ENCODE assay signal across 8 mouse cellular contexts in the genomic region with DNA sequence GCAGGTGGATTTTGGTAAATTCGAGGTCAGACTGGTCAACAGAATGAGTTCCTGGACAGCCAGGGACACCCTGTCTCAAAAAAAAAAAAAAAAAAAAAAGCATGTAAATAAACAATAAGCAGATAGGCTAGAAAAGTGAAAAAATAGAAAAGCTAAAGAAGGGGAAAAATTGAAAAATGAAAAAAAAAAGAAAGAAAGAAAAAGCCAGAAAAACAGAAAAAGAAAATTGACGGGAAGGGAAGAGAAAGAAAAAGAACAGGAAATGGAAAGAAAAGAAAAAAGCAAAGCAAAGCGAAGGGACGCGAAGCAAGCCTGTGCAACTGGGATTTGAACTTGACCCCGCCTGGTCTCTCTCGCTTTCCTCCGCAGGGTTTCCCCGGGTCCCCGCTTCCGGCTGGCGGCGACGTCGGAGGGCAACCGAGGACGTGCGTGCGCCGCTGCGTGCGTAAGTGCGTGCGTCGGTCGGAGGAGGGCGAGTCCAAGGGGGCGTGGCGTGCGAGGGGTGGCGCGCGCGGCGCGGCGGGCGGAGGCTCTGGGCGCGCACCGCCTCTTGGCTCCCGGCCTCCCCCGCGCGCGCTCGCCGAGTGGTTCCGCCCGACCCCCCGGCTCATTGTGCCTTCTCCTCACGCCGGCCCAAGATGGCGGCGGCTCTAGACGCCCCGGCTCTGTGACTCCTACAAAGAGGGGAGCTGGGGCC. TPM values are rescaled to one million over a fixed set of nuclear protein-coding genes. Genes with fewer than 3 reads are reported as not detected.
A peak's percentile ranks its signal among the peaks of the same experiment; 100 is the strongest.
DNase-seq lines count a peak whose midpoint lies in the region; ATAC-seq and TF ChIP-seq lines count a peak whose summit lies in the region.

A gene (plus strand): TSS at position 613 of the 697 bp plus-strand sequence.

- peak; percentile 99 for DNase-seq in B cell, adult 2 months
- peak; percentile 99 for DNase-seq in brain, adult 2 months (ENCODE audit: low read depth, low spot score)
- peak; percentile 80 for DNase-seq in liver, adult 2 months (ENCODE audit: extremely low read depth, low read depth, low spot score)
- DNase-seq in splenic B cell, adult 2 months (ENCODE audit: low read depth, low spot score), result peak; percentile 99

- ATAC-seq in erythroblast, adult 5-6 weeks (replicated peaks; ENCODE audit: low FRiP score, poor library complexity, severe bottlenecking), result peak; percentile 84
- ATAC-seq in heart, embryonic 11.5 days (replicated peaks; ENCODE audit: insufficient number of reproducible peaks, low FRiP score, low TSS enrichment), result peak; percentile 82
- peak; percentile 91 for ATAC-seq in kidney, embryonic 16.5 days (ENCODE audit: low FRiP score, low TSS enrichment)

- peak within 1 kb of the TSS; percentile 82 for H3K27ac ChIP-seq in heart, embryonic 11.5 days (ENCODE audit: low read depth, low read length)
- H3K27ac ChIP-seq in kidney, embryonic 16.5 days (ENCODE audit: low read length), result peak within 1 kb of the TSS; percentile 87
- peak within 1 kb of the TSS; percentile 60 for H3K27ac ChIP-seq in liver, adult 2 months (replicated peaks; ENCODE audit: insufficient read depth, low read depth, low read length)

- peaks cover 38% of the 10 kb centered on the region; the same call in 1 of the 2 replicates for H3K79me2 ChIP-seq in liver, adult 2 months (ENCODE audit: control insufficient read depth, insufficient read depth, low read length)
- H3K79me2 ChIP-seq in myocyte (ENCODE audit: control insufficient read depth, insufficient read depth), result peaks cover 44% of the 10 kb centered on the region

- peak; percentile 8; the same call in 1 of the 2 replicates for TF ChIP-seq POLR2A in liver, adult 2 months (IDR thresholded peaks at IDR 0.05; ENCODE audit: extremely low read depth, insufficient read depth, low read length)
- no peak for TF ChIP-seq POLR2A in myocyte (IDR thresholded peaks at IDR 0.05; ENCODE audit: insufficient read length, low read depth)

- H3K9me3 ChIP-seq in heart, embryonic 11.5 days (replicated peaks; ENCODE audit: control insufficient read depth, low read length), result no peaks in the 10 kb centered on the region
- H3K9me3 ChIP-seq in kidney, embryonic 16.5 days (ENCODE audit: low read length), result no peaks in the 10 kb centered on the region

- H3K9ac ChIP-seq in heart, embryonic 11.5 days (ENCODE audit: low read depth, low read length), result peak within 1 kb of the TSS; percentile 99
- H3K9ac ChIP-seq in kidney, embryonic 16.5 days (replicated peaks; ENCODE audit: low read length), result peak within 1 kb of the TSS; percentile 91
- H3K9ac ChIP-seq in liver, adult 2 months (ENCODE audit: low read depth, low read length), result peak within 1 kb of the TSS; percentile 97

- under 1% methylated on average over 45 of the region's 57 CpGs for WGBS in heart, embryonic 11.5 days (ENCODE audit: insufficient replicate concordance)
- 1% methylated on average over 36 of the region's 57 CpGs for WGBS in kidney, embryonic 16.5 days
- 1% methylated on average over 57 of the region's 57 CpGs for WGBS in liver, adult 2 months

- peak within 1 kb of the TSS; percentile 88 for H3ac ChIP-seq in myocyte (ENCODE audit: control insufficient read depth, insufficient read length)

- H3K27me3 ChIP-seq in heart, embryonic 11.5 days (ENCODE audit: control insufficient read depth, insufficient read depth, low read length), result no peaks in the 10 kb centered on the region
- H3K27me3 ChIP-seq in kidney, embryonic 16.5 days (ENCODE audit: insufficient read depth, low read length), result no peaks in the 10 kb centered on the region
- H3K27me3 ChIP-seq in liver, adult 2 months (ENCODE audit: control insufficient read depth, insufficient read depth, low read length), result no peaks in the 10 kb centered on the region
- H3K27me3 ChIP-seq in myocyte (ENCODE audit: control insufficient read depth, insufficient read depth, insufficient read length), result no peaks in the 10 kb centered on the region
- H3K27me3 ChIP-seq in splenic B cell, adult 2 months (ENCODE audit: control insufficient read depth, insufficient read depth, low read length, poor library complexity, severe bottlenecking), result no peaks in the 10 kb centered on the region

- TF ChIP-seq CTCF in liver, adult 2 months (IDR thresholded peaks at IDR 0.05; ENCODE audit: low read depth, low read length), result no peak

- H3K4me2 ChIP-seq in heart, embryonic 11.5 days, result peak within 1 kb of the TSS; percentile 79
- H3K4me2 ChIP-seq in kidney, embryonic 16.5 days (replicated peaks; ENCODE audit: low read depth, low read length), result peak within 1 kb of the TSS; percentile 92
- peak within 1 kb of the TSS; percentile 82 for H3K4me2 ChIP-seq in myocyte (ENCODE audit: low read depth)

- H3K4me1 ChIP-seq in heart, embryonic 11.5 days (ENCODE audit: control insufficient read depth, insufficient read depth, low read length), result peaks cover 45% of the 10 kb centered on the region
- H3K4me1 ChIP-seq in kidney, embryonic 16.5 days (ENCODE audit: insufficient read depth, low read length), result peaks cover 38% of the 10 kb centered on the region
- H3K4me1 ChIP-seq in liver, adult 2 months (ENCODE audit: control insufficient read depth, insufficient read depth, low read length), result peaks cover 38% of the 10 kb centered on the region

- H3K4me3 ChIP-seq in heart, embryonic 11.5 days (ENCODE audit: low read depth, low read length), result peak within 1 kb of the TSS; percentile 93
- peak within 1 kb of the TSS; percentile 93 for H3K4me3 ChIP-seq in kidney, embryonic 16.5 days (ENCODE audit: low read length)
- peak within 1 kb of the TSS; percentile 90 for H3K4me3 ChIP-seq in liver, adult 2 months (ENCODE audit: insufficient read depth, low read depth, low read length)
- peak within 1 kb of the TSS; percentile 64 for H3K4me3 ChIP-seq in myocyte

- H3K36me3 ChIP-seq in heart, embryonic 11.5 days (ENCODE audit: control insufficient read depth, insufficient read depth, low read length), result no peaks in the 10 kb centered on the region
- H3K36me3 ChIP-seq in kidney, embryonic 16.5 days (ENCODE audit: insufficient read depth, low read length), result no peaks in the 10 kb centered on the region
- no peaks in the 10 kb centered on the region for H3K36me3 ChIP-seq in liver, adult 2 months (ENCODE audit: control insufficient read depth, insufficient read depth, low read length)
- H3K36me3 ChIP-seq in myocyte (ENCODE audit: control insufficient read depth, insufficient read depth), result no peaks in the 10 kb centered on the region
- no peaks in the 10 kb centered on the region for H3K36me3 ChIP-seq in splenic B cell, adult 2 months (ENCODE audit: control insufficient read depth, insufficient read depth, low read length, poor library complexity, severe bottlenecking)

TF ChIP-seq in myocyte, 11 proteins besides CTCF, POLR2A, EP300 and RAD21:
- TF ChIP-seq MYOG (IDR thresholded peaks at IDR 0.05; ENCODE audit: control insufficient read depth in 1 of 3, insufficient read depth in 1 of 3, insufficient read length in 2 of 3, low read depth in 2 of 3) (peak in 1 of 3 experiments; percentile 57), USF1 (IDR thresholded peaks at IDR 0.05; ENCODE audit: low read depth) (no peak), TCF12 (IDR thresholded peaks at IDR 0.05; ENCODE audit: insufficient read depth, poor library complexity, severe bottlenecking) (no peak), POLR2AphosphoS2 (IDR thresholded peaks at IDR 0.05; ENCODE audit: insufficient read length, low read depth) (peak; percentile 71), TCF3 (IDR thresholded peaks at IDR 0.05; ENCODE audit: insufficient read length, low read depth) (no peak), CEBPB (IDR thresholded peaks at IDR 0.05; ENCODE audit: insufficient read depth, poor library complexity, severe bottlenecking) (no peak), SRF (IDR thresholded peaks at IDR 0.05; ENCODE audit: control insufficient read depth, insufficient read length, low read depth) (peak; percentile 62), MYOD1 (IDR thresholded peaks at IDR 0.05; ENCODE audit: control insufficient read depth in 1 of 3, insufficient read length in 2 of 3, low read depth in 2 of 3) (peak in 2 of 3 experiments; percentile 9 to 56), MAX (IDR thresholded peaks at IDR 0.05; ENCODE audit: low read depth) (no peak), REST (IDR thresholded peaks at IDR 0.05; ENCODE audit: insufficient read depth, insufficient read length) (no peak), E2F4 (IDR thresholded peaks at IDR 0.05; ENCODE audit: insufficient read depth) (peak; percentile 20)

RNA-seq across cellular contexts. Expression of the gene that starts here (rescaled TPM):
- total RNA-seq in erythroblast, adult 5-6 weeks (2015; ENCODE audit: low replicate concordance), result 10.9 and 15.6 TPM in 2 replicates
- 8.0 and 22.9 TPM in 2 replicates for total RNA-seq in erythroblast, adult 5-6 weeks (2017; ENCODE audit: low replicate concordance)
- 23.1 and 27.3 TPM in 2 replicates for polyA plus RNA-seq in heart, embryonic 11.5 days (2014; fragmentation: Nextera tagmentation; extraction: Ambion mirVana)
- 17.3 and 20.7 TPM in 2 replicates for polyA plus RNA-seq in kidney, embryonic 16.5 days (2015; fragmentation: Nextera tagmentation; extraction: Ambion mirVana)
- total RNA-seq in liver, adult 2 months (2014; rRNA removed), result 2.4 and 3.6 TPM in 2 replicates
- polyA plus RNA-seq in liver, adult 2 months (2012; rRNA removed), result 13.0 and 14.8 TPM in 2 replicates
- polyA plus RNA-seq in myocyte (2012; fragmentation: generic; extraction: Trizol), result 20.6 TPM

Comparison
In these comparisons a context has a peak if more than half of its experiments do, and no peak if none do; other contexts are left out.
1. Peak in every context shown above with its lines: DNase-seq, ATAC-seq, H3K4me3 ChIP-seq and H3K27ac ChIP-seq.